Mouse (Mus musculus) frontal cortex, adult 2 months (tissue): ENCODE measurements around the gene Rad18. TPM values are rescaled to one million over a fixed set of nuclear protein-coding genes. Genes with fewer than 3 reads are reported as not detected.

ENCODE experiments used
- DNase-seq, 2 experiments: peaks; one replicate each; pipeline ENCODE4 v3.0.0; 2022; ENCODE audit warnings: low spot score in 1 of 2; ENCODE audit errors: extremely low spot score in 1 of 2
- polyA plus RNA-seq: library from polyadenylated mRNA; depleted of rRNA; stranded (reverse); fragments of >200 nt; gene quantifications from 2 replicates; pipeline ENCODE4 v1.2.3, GENCODE M21; 2012; rRNA removed

The Rad18 gene
- polyA plus RNA-seq, 1 experiment = 5.4 TPM

DNA sequence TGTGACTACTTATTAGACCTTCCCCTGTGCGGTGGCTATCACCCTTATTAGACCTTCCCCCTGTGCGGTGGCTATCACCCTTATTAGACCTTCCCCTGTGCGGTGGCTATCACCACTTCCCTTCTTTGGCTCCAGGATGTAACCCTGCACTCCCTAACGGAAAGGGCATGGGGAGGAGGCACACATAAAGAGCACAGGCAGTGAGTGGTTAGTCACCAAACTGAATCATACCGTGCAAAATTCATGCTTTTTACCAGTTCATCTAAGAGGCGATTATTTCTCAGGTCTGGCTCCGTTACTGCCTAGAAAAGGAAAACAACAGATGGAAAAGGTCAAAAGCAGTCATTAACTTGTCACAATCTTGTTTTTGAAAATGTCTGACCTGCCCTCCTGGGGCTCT lies 10.0 kb downstream of the Rad18 start:
- DNase-seq = no peak

DNA sequence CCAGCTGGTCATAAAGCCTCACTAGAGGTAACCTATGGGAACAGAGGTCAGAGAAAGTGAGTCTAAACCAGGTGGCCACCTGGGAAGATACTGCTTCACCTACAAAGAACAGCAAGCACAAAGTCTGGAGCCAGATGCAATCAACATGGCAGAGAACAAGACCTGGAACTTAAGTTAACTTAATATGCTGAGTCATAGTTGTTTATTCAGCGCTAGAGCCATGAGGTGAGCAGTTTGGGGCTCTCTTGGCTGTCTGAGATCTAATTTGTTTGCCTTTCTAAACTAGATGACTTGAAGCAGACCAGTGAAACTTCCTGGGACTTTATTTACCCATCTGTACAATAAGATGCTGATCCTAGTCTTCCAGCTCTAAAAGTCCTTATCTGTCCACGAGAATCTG lies 12.4 kb downstream of the Rad18 start:
- no peak for DNase-seq

DNA sequence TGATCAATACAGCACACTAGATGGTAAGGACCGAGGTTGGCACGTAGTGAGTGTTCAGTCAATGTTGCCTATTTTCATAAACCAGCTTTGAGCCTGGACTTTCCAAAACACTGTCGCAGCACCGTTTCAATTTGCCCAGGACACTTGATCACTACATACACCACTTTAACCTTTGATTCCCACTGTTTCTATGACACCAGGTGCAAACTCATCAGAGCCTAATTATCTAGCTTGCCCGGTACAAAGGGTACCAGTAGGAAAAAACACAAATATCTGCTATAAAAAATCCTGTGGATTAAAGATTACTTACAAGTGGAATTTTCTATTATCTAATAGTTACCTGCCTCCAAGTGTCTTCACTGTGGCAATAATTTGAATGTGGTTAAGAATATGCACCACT lies 64.4 kb downstream of the Rad18 start:
- no peak for DNase-seq

DNA sequence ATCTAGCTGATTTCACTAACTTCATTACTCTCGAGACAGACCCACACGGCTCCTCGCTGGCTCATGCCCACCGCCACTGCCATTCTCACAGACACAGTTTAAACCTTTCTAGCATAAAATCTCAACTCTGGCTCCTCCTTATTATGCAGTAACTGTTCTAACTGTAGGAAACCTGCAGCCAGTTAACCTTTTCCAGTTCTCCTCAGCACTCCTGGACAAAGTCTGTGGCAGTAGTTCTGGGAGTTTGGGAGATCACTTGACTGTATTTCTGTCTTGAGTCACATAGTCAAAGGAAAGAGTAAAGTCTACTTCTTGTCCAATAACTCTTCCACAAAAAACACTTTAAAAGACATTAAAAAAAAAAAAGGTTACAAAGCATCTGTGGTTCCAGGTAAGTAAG lies 66.2 kb downstream of the Rad18 start:
- DNase-seq = no peak

DNA sequence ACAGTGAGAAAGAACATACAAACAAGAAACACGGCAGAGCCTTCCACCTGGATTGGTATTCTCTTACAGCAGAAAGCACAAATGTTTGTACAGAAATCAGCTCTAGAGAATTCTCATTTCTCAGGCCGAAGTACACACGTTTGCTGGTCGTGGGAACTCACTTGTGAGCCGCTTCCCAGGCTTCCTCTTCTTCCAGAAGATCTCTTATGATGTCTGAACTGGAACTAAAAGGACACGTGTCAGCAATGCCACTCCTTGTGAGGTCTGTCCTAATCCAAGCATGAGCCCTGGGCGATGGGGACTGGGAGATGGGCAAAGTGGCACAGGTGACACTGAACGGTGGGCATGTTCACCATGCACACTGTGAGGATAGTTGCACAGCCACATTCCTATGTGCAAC lies 68.2 kb downstream of the Rad18 start:
- DNase-seq = no peak

DNA sequence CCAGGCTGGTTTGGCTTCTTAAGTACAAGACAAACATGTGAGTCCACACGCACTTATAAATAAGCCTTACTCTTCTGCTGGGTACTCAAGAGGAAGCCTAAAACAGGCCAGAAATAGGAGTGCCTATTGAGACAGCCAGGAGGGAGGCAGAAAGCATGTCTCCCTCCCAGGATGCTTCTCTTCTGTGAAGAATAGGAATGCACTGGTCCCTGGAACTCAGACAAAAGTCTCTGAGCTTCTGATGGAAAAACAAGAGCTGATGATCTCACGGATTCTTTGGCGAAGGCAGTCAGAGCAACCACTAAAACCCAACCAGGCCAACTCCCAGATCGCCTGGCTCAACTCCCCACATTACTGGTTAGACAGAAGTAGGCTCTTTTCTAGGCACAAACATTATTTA lies 74.2 kb downstream of the Rad18 start:
- no peak for DNase-seq

DNA sequence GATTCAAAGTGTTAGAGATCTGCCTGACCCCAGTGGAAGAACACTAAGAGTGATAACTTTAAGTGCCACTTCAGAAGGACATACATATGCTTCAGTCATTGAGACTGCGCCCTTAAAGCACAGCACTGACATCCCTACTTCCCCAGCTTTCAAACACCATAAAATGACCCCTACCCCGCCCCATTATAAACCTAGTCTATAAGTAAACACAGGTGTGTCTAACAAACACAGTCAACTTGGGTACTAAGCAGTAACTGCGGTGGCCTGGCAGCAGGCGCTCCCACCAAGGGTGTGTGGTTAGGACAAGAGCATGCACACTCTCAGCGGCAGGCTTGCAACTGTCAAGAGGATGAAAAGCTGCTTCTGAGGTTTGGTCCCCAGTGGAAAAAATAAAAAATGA lies 76.5 kb downstream of the Rad18 start:
- DNase-seq = no peak

DNA sequence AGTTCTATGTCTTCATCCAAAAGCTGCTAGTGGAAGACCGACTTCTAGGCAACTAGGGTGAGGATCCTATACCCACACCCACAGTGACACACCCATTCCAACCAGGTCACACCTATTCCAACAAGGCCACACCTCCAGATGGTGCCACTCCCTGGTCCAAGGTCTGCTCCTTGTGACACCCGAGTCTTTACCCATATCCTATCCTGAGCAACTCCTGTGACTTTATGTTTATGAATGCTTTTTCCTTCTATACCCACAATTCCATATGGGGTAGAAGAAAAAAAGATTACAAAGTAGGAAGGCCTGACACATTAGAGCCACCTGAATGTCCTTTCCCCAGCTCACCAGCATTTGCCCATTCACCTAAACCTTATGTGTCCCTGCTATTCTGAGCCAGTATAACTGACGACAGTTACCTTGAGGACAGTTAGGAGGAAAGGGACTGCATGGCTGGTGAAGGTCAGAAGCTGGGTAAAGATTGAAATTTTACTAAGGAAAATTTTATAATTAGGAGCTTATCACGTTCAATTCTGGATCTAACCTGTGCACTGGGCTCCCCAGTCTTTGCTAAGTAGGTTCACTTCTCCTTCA lies 78.7 kb downstream of the Rad18 start:
- DNase-seq = no peak

DNA sequence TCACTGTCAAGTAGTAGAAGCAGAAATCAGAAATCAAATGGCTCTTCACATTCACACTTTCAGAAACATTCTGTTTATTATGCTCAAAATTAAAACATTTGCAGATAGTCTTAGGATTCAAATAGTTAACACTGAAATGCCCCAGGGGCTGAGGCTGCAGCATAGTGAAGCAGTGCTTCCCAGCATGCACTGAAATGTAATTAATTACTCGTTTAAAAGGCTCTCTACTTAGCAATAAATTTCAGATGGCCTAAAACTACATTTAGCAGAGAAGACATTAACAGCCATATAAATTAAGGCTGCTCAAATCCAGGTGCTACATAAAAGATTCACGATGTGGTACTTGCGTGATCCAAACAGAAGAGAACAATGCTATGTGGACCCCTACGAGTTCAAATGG lies 87.5 kb downstream of the Rad18 start:
- DNase-seq = no peak

DNA sequence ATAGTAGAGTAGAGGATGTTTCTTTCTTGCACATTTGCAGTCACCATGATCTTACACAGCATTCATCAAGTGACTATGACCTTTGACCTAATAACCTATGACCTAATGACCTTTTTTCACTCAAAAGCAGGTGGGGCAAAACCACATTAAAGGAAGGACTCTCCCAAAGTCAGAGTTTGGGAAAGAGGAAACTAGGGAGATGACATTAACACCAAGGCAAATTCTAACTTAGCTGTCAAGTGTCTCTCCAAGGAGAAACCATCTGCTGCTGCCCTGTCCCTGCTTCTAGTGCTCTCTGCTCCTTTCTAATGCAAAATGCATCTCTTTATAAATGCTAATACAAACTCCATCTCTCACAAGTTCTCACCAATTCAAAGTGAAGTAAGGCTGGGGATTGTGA lies 92.6 kb downstream of the Rad18 start:
- DNase-seq = no peak

DNA sequence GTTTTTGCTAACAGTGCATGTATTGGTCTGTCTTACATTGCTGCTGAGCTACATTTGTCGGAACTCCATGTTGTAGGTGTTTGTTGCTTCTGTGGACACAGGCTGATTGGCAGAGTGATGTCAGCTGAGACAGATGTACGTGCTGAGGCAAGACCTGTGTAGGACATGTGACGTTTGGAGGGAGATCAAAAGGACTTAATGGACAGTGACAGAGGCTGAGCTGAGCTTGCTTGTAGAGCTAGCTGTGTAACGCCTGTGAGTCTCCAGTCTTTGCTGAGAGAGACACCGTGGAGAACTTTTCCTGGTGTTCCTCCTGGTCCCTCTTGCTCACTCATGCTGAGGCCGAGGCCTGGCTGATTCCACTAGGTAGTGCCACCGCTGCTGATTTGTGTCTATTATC lies 101.5 kb downstream of the Rad18 start:
- no peak for DNase-seq

DNA sequence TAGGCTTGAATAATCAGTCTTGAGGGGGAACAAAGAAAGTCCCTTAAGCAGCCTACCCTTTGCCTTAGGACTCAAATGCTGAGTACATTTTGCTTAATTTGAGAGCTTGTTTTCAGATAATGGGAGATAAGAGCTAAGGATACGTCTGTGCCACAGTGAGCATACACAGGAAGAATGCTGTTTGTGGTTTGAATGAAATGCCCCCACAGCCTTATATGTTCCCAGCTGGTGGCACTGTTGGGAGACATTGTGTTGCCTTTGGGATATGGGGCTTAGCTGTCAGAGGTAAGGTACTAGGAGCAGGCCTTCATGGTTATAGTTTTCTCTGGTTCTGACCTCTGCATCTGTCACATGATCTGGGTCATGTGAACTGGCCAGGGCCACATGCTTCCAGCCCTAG lies 108.6 kb downstream of the Rad18 start:
- no peak for DNase-seq

DNA sequence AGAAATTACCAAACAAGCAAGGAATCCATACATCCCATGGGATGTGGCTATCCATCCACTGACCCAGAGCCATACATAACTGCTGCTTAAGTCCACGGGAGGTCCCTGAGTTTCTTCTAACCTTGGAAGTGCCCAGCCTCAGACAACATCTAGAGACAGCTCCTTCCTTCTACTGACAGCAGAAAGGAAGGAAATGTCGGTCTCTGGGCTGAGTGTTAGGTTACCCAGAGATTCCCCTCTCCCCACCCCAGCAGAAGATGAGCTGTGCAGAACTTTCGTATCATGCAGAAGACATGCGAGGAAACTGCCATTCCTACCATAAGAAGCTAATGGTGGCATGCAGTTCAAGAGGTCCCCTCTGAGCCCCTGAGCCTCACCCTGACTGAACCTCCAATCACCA lies 109.5 kb downstream of the Rad18 start:
- no peak for DNase-seq

DNA sequence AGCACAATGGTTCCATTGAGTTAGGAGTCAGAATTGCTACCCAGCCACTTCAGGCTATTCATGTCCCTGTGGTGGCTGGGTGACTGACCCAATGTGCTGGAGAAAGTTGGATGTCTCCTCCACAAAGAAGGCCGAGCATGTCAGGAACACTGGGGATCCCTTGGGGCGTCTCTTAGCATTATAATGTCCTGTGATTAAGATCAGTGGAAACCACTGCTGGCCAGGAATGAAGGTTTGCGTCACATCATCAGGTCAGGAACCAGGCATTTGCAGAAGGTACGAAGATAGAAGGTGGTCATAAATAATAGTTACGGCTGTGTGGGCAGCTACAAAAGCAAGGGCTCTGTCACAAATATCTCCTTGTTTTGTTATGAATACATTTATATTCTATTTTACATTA lies 111.5 kb downstream of the Rad18 start:
- DNase-seq = no peak

DNA sequence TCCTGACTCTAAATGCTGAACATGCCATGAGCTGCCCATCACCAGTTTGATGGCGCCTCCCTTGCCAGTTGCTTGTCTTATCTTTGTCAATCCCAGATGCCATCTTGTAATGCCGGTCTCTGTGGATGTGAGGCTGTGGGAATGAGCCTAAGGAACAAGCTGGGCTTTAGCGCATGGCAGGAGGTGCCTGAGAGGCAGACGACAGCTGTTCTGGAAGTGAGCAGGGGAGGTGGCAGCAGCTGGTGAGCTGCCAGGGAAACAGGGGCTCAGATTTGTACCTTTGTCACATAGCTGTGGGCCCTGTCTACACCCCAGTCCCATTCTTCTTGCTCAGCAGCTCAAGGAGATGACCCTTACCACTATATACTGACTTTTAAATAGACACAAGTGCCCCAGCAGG lies 114.5 kb downstream of the Rad18 start:
- DNase-seq = no peak

DNA sequence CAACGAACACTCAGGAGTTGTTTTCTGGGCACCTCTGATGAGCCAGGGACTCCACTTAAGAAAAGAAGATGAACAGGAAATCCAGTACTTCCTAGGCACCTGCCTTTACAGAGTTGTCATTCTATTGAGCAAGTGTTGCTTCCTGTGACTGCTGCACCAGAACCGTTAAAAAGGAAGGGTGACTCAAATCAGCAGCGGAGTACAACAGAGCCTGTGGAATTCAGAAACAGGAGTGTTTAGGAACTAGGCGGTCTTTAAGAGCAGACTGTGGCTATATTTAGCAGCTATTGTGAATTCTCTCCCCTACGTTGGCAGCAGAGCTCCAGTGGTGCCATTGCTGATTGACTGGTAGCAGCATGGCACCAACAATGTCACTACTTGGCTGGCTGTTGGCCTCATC lies 119.3 kb downstream of the Rad18 start:
- DNase-seq = no peak

DNA sequence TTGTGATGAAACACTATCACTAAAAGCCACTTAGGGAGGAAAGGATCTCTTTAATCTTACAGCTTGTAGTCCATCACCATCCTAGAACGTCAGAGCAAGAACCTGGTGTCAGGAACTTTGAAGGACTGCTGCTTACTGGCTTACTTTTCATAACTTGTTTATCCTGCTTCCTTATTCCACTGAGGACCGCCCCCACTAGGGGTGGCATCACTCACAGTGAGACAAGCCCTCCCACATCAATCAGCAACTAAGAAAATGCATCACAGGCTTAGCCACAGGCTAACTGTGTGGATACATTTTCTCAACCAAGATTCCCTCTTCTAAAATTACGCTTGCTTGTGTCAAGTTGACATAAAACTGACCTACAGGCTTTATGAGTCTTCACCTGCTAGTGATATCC lies 121.9 kb downstream of the Rad18 start:
- DNase-seq = no peak

DNA sequence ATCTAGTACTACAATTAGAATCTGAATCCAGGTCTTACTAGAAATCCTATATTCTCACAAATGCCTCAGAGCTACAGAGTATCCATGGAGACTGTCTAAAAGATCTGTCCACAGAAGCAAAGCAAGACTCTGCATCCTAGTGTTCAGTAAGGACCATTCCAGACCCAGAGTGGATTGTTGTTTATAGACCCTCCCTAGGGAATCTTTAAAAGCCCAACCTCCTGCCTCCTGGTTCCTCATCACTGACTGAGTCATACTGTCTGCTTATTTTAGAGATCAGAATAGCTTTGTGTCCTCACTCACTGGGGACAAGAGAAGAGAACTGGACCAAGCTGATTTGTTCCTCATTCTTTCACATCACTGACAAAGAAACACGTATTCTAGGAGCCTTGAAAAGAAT lies 126.1 kb downstream of the Rad18 start:
- no peak for DNase-seq

Other genes with a start within 250 kb of the Rad18 start
- 0.12 and 0.25 TPM in 2 replicates for gene Cav3, start 237.2 kb downstream of the Rad18 start, polyA plus RNA-seq
- gene Oxtr, start 206.7 kb downstream of the Rad18 start, polyA plus RNA-seq = 4.7 and 8.7 TPM in 2 replicates